Mouse (Mus musculus): ENCODE data around the gene Olfr1390. TPM values are rescaled to one million over a fixed set of nuclear protein-coding genes. Genes with fewer than 3 reads are reported as not detected.
"Not testable (repeated sequence)": the region's sequence is repeated elsewhere in the genome, so short reads cannot be mapped to it uniquely, and the experiment has no call there.

The Olfr1390 gene
- polyA plus RNA-seq (2015; fragmentation: Nextera tagmentation; extraction: Ambion mirVana): not detected in 2 replicates

DNA sequence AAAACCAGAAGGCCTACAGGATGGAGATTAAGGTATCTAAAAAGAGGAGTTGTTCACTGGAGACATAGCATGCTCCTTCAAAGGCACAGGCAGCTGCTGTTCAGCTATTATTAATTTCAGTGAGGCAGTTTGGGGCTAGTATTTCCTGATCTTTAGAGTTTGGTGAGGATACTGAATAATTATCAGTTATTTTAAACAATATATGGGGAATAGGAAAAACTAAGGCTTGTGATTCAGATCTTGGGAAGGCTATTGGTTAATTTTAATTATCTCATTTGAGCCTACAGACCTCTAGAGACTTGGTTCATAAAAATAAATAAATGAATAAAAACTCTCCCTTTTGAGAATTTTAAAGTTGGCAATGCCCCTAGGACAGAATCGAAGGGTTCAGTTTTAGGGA lies at the start of gene Olfr1390:
Olfr1390 (plus strand) TSS at position 301 of the 400 bp plus-strand sequence.
- Histone ChIP-seq H3K4me1 (no peaks in the 10 kb centered on the region), H3K27ac (no peak within 1 kb of the TSS), H3K27me3 (no peaks in the 10 kb centered on the region), H3K9ac (no peak within 1 kb of the TSS), H3K4me3 (no peak within 1 kb of the TSS), H3K36me3 (no peaks in the 10 kb centered on the region), H3K4me2 (replicated peaks) (no peak within 1 kb of the TSS), H3K9me3 (no peaks in the 10 kb centered on the region)
- 78% methylated on average over 1 of the region's 1 CpGs for WGBS
- no peak for ATAC-seq (ENCODE audit: low FRiP score, low read depth)

DNA sequence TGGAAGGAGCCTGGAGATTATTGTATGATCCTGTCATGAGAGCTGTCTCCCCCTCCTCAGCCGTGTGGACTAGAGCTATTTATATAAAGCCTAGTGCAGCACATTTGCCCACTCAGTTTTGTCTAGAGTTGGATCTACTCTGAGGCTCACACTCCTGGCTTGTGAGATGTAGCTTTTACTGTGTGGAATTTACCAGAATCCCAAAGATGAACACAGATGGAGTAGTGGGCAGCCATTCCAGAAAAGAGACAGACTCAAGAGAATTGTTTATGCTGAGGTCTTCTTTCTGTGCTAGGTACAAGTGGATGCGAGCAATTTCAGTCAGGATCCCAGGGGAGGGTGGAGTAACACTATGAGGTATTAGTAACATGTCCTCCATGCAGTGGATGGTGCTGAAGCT lies 47.7 kb upstream of the Olfr1390 start:
- no peak for ATAC-seq (ENCODE audit: low FRiP score, low read depth)
- WGBS: 74% methylated on average over 2 of the region's 2 CpGs
- no peaks in the 10 kb centered on the region for H3K9me3 ChIP-seq
- H3K36me3 ChIP-seq: no peaks in the 10 kb centered on the region
- H3K9ac ChIP-seq: no peak overlapping the region
- H3K27ac ChIP-seq: no peak overlapping the region
- H3K4me2 ChIP-seq (replicated peaks): no peak overlapping the region
- no peaks in the 10 kb centered on the region for H3K27me3 ChIP-seq
- no peak overlapping the region for H3K4me3 ChIP-seq
- no peaks in the 10 kb centered on the region for H3K4me1 ChIP-seq

DNA sequence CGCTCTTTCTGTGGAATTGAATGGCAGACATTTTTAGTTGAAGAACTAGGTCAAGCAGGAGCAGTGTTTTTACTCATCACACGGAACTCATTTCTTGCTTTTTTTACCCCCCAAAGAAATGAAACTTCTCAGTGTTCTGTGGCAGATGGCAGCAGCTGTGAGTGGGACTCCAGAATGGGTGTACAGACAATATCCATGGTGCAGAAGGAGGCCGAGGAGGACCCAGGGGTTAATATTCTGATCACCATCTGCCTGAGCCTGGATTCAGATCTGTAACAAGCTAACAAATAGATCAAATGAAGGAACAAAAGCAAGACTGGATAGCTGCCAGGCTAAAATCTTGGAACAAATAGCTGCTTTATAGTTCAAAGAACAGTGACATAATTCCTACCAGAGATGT lies 42.2 kb upstream of the Olfr1390 start:
- Histone ChIP-seq H3K36me3 (no peaks in the 10 kb centered on the region), H3K4me3 (no peak overlapping the region), H3K9ac (no peak overlapping the region), H3K4me1 (no peaks in the 10 kb centered on the region), H3K9me3 (no peaks in the 10 kb centered on the region), H3K27ac (no peak overlapping the region), H3K4me2 (replicated peaks) (no peak overlapping the region), H3K27me3 (no peaks in the 10 kb centered on the region)
- WGBS: 75% methylated on average over 3 of the region's 3 CpGs
- no peak for ATAC-seq (ENCODE audit: low FRiP score, low read depth)

DNA sequence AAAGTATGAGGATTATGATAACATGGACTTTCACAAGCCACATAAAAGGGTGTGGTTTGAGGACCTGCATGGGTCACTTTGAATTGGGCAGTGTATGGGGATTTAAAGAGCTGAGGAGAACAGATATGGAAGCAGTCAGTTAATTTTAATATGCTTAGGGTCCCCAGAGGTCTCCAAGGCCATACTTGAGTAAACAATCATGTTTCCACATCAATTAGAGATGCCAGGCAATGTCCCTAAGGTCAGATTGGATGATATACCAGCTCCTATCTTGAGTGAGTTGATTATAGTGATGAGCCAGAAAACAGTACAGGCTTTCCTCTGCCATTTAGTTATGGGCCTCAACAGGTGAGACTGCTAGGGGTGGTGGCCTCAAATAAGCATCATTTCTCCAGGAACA lies 30.5 kb upstream of the Olfr1390 start, which contains the start of gene Olfr10:
Olfr10 (plus strand) TSS at position 301 of the 400 bp plus-strand sequence.
- H3K4me3 ChIP-seq: no peak within 1 kb of the TSS
- no peaks in the 10 kb centered on the region for H3K36me3 ChIP-seq
- no peaks in the 10 kb centered on the region for H3K27me3 ChIP-seq
- H3K27ac ChIP-seq: no peak within 1 kb of the TSS
- no peak for ATAC-seq (ENCODE audit: low FRiP score, low read depth)
- H3K4me1 ChIP-seq: no peaks in the 10 kb centered on the region
- H3K9ac ChIP-seq: no peak within 1 kb of the TSS
- no peaks in the 10 kb centered on the region for H3K9me3 ChIP-seq
- no peak within 1 kb of the TSS for H3K4me2 ChIP-seq (replicated peaks)

DNA sequence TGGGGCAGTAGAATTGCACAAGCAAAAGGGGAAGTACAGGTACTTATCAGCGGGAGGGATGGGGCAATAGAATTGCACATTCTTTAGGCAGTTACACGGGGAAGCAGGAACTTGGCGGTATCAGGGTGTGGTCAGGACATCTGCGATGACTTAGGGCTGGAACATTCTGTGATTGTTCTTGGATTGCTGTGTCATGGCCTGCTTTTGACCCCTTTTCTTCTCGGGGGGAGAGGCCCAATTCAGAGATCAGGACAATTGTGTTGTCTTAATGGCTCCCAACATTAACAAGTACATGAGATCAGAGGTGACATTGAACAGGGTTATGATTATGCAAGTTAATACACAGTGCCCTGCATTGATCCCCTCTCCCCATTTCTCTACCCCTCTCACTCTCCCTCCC lies 26.4 kb upstream of the Olfr1390 start:
- H3K27ac ChIP-seq; H3K9me3 ChIP-seq; H3K9ac ChIP-seq; H3K4me2 ChIP-seq (replicated peaks); ATAC-seq (ENCODE audit: low FRiP score, low read depth); H3K4me3 ChIP-seq; H3K27me3 ChIP-seq; H3K4me1 ChIP-seq; H3K36me3 ChIP-seq: not testable (repeated sequence)
- 89% methylated on average over 5 of the region's 5 CpGs for WGBS

DNA sequence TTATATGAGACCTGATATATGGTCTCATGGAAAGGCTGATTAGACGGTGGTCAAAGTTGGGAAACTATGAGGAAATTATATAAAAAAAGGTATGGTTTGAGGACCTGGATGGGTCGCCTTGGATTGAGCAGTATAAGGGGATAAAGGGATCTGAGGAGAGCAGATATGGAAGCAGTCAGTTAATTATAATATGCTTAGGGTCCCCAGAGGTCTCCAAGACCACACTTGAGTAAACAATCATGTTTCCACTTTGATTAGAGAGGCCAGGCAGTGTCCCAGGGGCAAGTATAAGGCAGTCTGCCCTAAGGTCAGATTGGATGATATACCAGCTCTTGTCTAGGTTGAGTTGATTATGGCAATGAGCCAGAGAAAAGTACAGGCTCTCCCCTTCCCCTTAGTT lies 12.5 kb upstream of the Olfr1390 start, which contains the start of gene Olfr1391:
Olfr1391 (plus strand) TSS at position 301 of the 400 bp plus-strand sequence.
- no peaks in the 10 kb centered on the region for H3K9me3 ChIP-seq
- H3K9ac ChIP-seq: no peak within 1 kb of the TSS
- H3K4me1 ChIP-seq: no peaks in the 10 kb centered on the region
- H3K36me3 ChIP-seq: no peaks in the 10 kb centered on the region
- H3K27me3 ChIP-seq: no peaks in the 10 kb centered on the region
- 78% methylated on average over 2 of the region's 2 CpGs for WGBS
- H3K4me2 ChIP-seq (replicated peaks): no peak within 1 kb of the TSS
- H3K27ac ChIP-seq: no peak within 1 kb of the TSS
- no peak within 1 kb of the TSS for H3K4me3 ChIP-seq
- no peak for ATAC-seq (ENCODE audit: low FRiP score, low read depth)

DNA sequence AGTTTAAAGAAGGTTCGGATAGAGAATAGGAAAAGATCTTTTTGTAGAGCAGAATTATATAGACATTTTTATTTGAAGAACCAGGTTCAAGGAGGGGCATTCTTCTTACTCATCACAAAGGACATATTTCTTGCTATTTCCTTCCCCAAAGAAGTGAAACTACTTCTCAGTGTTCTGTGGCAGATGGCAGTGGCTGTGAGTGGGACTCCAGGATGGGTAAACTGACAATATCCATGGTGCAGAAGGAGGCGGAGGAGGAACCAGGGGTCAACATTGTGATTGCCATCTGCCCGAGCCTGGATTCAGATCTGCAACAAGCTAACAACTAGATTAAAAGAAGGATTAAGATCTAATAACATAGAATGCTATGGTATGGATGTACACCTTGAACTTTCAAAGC lies 8.3 kb upstream of the Olfr1390 start:
- H3K4me3 ChIP-seq: no peak overlapping the region
- H3K36me3 ChIP-seq: no peaks in the 10 kb centered on the region
- H3K9me3 ChIP-seq: no peaks in the 10 kb centered on the region
- H3K27ac ChIP-seq: no peak overlapping the region
- no peaks in the 10 kb centered on the region for H3K4me1 ChIP-seq
- H3K4me2 ChIP-seq (replicated peaks): no peak overlapping the region
- ATAC-seq (ENCODE audit: low FRiP score, low read depth): no peak
- no peaks in the 10 kb centered on the region for H3K27me3 ChIP-seq
- WGBS: 84% methylated on average over 3 of the region's 3 CpGs
- H3K9ac ChIP-seq: no peak overlapping the region

DNA sequence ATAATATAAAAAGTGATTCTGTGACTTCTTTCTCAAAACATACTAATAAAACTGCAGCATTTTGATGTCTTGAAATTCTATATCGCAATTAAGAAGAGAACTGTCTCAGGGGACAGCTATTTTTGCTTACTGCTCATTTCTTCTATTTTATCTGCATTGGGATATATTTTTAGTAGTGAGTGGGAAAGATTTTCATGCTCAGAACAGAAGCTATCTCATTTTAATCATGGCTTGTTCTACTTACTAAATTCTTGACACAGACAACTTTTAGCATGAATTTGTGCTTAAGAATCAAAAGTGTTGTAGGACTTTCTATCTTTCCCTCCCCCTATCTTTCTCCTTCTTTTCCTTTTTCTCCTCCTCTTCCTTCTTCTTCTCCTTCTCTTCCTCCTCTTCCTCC lies 5.3 kb upstream of the Olfr1390 start:
- 71% methylated on average over 1 of the region's 1 CpGs for WGBS
- H3K9me3 ChIP-seq: no peaks in the 10 kb centered on the region
- no peak overlapping the region for H3K4me3 ChIP-seq
- H3K4me2 ChIP-seq (replicated peaks): no peak overlapping the region
- no peaks in the 10 kb centered on the region for H3K27me3 ChIP-seq
- H3K36me3 ChIP-seq: no peaks in the 10 kb centered on the region
- no peak overlapping the region for H3K9ac ChIP-seq
- no peak overlapping the region for H3K27ac ChIP-seq
- H3K4me1 ChIP-seq: no peaks in the 10 kb centered on the region
- ATAC-seq (ENCODE audit: low FRiP score, low read depth): no peak

DNA sequence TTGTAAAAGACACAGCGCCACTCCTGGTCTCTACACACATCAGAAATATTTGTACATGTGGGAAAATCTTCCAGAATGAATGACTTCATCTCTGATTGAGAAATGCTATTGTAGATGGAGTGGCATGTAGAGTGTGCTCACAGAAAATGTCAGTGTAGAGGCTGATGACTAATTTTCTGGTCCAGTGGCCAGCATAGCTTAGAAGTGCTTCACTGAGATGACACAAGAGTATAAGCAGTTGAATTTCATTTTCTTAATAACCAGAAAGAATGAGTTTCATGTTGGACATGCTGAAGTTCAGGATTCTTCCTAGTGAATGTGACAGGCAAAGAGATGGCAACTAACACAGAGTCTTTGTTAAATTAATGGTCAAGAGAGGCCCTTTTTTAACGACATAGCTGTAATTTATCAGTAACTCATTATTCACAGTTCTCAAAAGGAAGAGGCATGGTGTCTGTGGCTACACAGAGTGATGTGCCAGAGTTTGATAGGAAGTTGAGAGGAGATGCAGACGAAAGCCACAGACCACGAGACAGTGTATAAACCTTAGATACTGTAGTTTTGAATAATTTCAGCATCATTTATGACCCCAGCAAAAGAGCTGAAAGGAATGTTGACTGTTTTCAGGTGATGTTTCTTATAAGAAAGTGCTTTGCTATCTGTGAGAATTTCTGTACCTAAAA lies 2.3 kb downstream of the Olfr1390 start:
- Histone ChIP-seq H3K27me3 (no peaks in the 10 kb centered on the region), H3K27ac (no peak overlapping the region), H3K4me3 (no peak overlapping the region), H3K9ac (no peak overlapping the region), H3K4me2 (replicated peaks) (no peak overlapping the region), H3K36me3 (no peaks in the 10 kb centered on the region), H3K4me1 (no peaks in the 10 kb centered on the region), H3K9me3 (no peaks in the 10 kb centered on the region; the same call in 1 of the 2 replicates)
- 73% methylated on average over 4 of the region's 4 CpGs for WGBS
- no peak for ATAC-seq (ENCODE audit: low FRiP score, low read depth)

DNA sequence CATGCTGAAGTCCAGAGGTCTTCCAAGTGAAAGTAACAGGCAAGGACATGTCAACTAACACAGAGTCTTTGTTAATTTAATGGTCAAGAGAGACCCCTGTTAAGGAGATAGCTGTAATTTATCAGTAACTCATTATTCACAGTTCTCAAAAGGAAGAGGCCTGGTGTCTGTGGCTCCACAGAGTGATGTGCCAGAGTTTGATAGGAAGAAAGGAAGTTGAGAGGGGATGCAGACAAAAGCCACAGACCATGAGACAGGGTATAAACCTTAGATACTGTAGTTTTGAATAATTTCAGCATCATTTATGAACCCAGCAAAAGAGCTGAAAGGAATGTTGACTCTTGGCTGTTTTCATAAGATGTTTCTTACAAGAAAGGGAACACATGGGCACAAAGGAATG lies 48.1 kb downstream of the Olfr1390 start:
- Histone ChIP-seq H3K27me3 (no peaks in the 10 kb centered on the region), H3K36me3 (no peaks in the 10 kb centered on the region), H3K4me3 (no peak overlapping the region), H3K9ac (no peak overlapping the region), H3K4me1 (no peaks in the 10 kb centered on the region), H3K27ac (no peak overlapping the region), H3K9me3 (no peaks in the 10 kb centered on the region), H3K4me2 (replicated peaks) (no peak overlapping the region)
- ATAC-seq (ENCODE audit: low FRiP score, low read depth): no peak

DNA sequence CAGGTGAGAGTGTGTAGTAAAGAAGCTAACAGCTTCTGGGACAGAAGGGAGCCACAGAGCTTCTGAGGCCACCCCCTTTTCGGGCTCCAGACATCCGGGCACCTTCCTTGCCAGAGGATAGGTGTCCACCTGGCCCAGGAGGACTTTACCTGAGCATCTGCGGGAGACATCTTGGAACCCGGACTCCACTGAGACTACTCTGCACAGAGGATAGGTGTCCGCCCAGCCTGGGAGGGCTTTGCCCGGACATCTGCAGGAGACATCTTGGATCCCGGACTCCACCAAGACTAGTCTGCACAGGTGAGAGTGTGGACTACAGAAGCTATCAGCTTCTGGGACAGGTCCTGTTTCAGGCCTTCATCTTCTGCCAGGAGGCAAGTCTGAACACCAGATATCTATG lies 51.1 kb downstream of the Olfr1390 start:
- not testable (repeated sequence) for H3K4me3 ChIP-seq; H3K9me3 ChIP-seq; H3K9ac ChIP-seq; H3K27ac ChIP-seq; ATAC-seq (ENCODE audit: low FRiP score, low read depth); H3K36me3 ChIP-seq; H3K4me1 ChIP-seq; H3K4me2 ChIP-seq (replicated peaks); H3K27me3 ChIP-seq
- WGBS: 94% methylated on average over 7 of the region's 7 CpGs
